Mouse (Mus musculus) midbrain, postnatal 0 days (tissue): ENCODE results near the gene Spata31d1a. TPM values are rescaled to one million over a fixed set of nuclear protein-coding genes. Genes with fewer than 3 reads are reported as not detected.
"Not testable (repeated sequence)": the region's sequence is repeated elsewhere in the genome, so short reads cannot be mapped to it uniquely, and the experiment has no call there.

Source experiments
- ATAC-seq: fragments of 200-750 bp; cut with Nextera tagmentation; 2 replicates; pipeline ENCODE4 v1.8.0; 2017; ENCODE audit warnings: moderate number of reproducible peaks, mild to moderate bottlenecking, moderate TSS enrichment, moderate library complexity; ENCODE audit not compliant: low FRiP score
- DNase-seq: peaks from one replicate; pipeline ENCODE4 v3.0.0-alpha.2; 2015; ENCODE audit warnings: low spot score
- H3K27ac ChIP-seq: fragments of 300-500 bp; sonication (generic); 2 replicates; pipeline ENCODE4 v1.5.1; 2014; ENCODE audit warnings: low read depth, mild to moderate bottlenecking, low read length, mixed read lengths
- H3K27me3 ChIP-seq: fragments of 300-500 bp; sonication (generic); 2 replicates; pipeline ENCODE4 v1.6.1; 2014; ENCODE audit warnings: low read length, control low read depth, mixed read lengths; ENCODE audit not compliant: insufficient read depth
- H3K36me3 ChIP-seq: fragments of 300-500 bp; sonication (generic); 2 replicates; pipeline ENCODE4 v1.6.1; 2014; ENCODE audit warnings: low read length, control low read depth, mixed read lengths; ENCODE audit not compliant: insufficient read depth
- H3K4me1 ChIP-seq: fragments of 300-500 bp; sonication (generic); 2 replicates; pipeline ENCODE4 v1.6.1; 2014; ENCODE audit warnings: mild to moderate bottlenecking, control low read depth, antibody characterized with exemption, low read length, mixed read lengths; ENCODE audit not compliant: insufficient read depth
- H3K4me2 ChIP-seq: fragments of 300-500 bp; sonication (generic); 2 replicates; pipeline ENCODE4 v1.6.1; 2014; ENCODE audit warnings: low read depth, mild to moderate bottlenecking, low read length, mixed read lengths; ENCODE audit not compliant: poor library complexity, severe bottlenecking
- H3K4me3 ChIP-seq: fragments of 300-500 bp; sonication (generic); 2 replicates; pipeline ENCODE4 v1.5.1; 2014; ENCODE audit warnings: low read depth, mild to moderate bottlenecking, low read length, moderate library complexity
- H3K9ac ChIP-seq: fragments of 300-500 bp; sonication (generic); replicated peaks from 2 replicates; pipeline ENCODE4 v1.6.1; 2014; ENCODE audit warnings: mild to moderate bottlenecking, low read length, moderate library complexity, mixed read lengths; ENCODE audit not compliant: poor library complexity, severe bottlenecking
- H3K9me3 ChIP-seq: fragments of 300-500 bp; sonication (generic); 2 replicates; pipeline ENCODE4 v1.6.1; 2016; ENCODE audit warnings: low read length, control low read depth
- CTCF ChIP-seq: IDR thresholded peaks from 2 replicates; pipeline ENCODE4 v1.5.1; 2016; ENCODE audit warnings: antibody characterized with exemption, mild to moderate bottlenecking
- WGBS: fragments of 180-500 bp; shearing (Covaris S2); extraction: QIAGEN DNeasy Blood & Tissue Kit; methylation state at CpG from one replicate; pipeline ENCODE4 v1.1.7; 2014; 5-methylcytosine and 5-hydroxymethylcytosine counted together
- polyA plus RNA-seq: library from polyadenylated mRNA; unstranded; fragments of >200 nt; fragmentation: Nextera tagmentation; extraction: Ambion mirVana; gene quantifications from 2 replicates; pipeline ENCODE4 v1.2.1, GENCODE M21; 2015
- total RNA-seq: library from RNA; depleted of rRNA; stranded (reverse); fragments of >200 nt; gene quantifications from 2 replicates; pipeline ENCODE4 v1.2.3, GENCODE M21; 2014

Spata31d1a gene
- total and polyA plus RNA-seq, 2 experiments from 2014 or later = not detected

- WGBS = 41% methylated on average over 3 of the region's 3 CpGs
- H3K4me3 ChIP-seq = no peak overlapping the region
- TF ChIP-seq CTCF = no peak
These were observed 3.6 kb upstream of the Spata31d1a start for GRCm38 (mm10) chr13:59713710-59714109.

GRCm38 (mm10) chr13:59711984-59712383 lies 1.9 kb upstream of the Spata31d1a start, which contains the start of gene Spata31d1b:
Spata31d1b (plus strand) TSS chr13:59712284.
- H3K27ac ChIP-seq, ATAC-seq, H3K9ac ChIP-seq, H3K4me1 ChIP-seq, H3K36me3 ChIP-seq, H3K27me3 ChIP-seq, H3K4me3 ChIP-seq, DNase-seq, H3K4me2 ChIP-seq, H3K9me3 ChIP-seq: not testable (repeated sequence)
- WGBS = 76% methylated on average over 3 of the region's 3 CpGs

More at GRCm38 (mm10) chr13:59713710-59714109, 3.6 kb upstream of the Spata31d1a start:
- H3K27ac ChIP-seq = no peak overlapping the region
- H3K4me1 ChIP-seq = no peaks in the 10 kb centered on the region
- ATAC-seq (no peak), DNase-seq (no peak)
- no peak overlapping the region for H3K9ac ChIP-seq
- no peak overlapping the region for H3K4me2 ChIP-seq
- H3K27me3 ChIP-seq = no peaks in the 10 kb centered on the region
- H3K36me3 ChIP-seq = no peaks in the 10 kb centered on the region
- no peaks in the 10 kb centered on the region for H3K9me3 ChIP-seq

- Histone ChIP-seq H3K27me3 (no peaks in the 10 kb centered on the region), H3K4me1 (no peaks in the 10 kb centered on the region), H3K4me2 (no peak overlapping the region), H3K9me3 (no peaks in the 10 kb centered on the region), H3K4me3 (no peak overlapping the region), H3K27ac (no peak overlapping the region), H3K9ac (no peak overlapping the region), H3K36me3 (no peaks in the 10 kb centered on the region)
- ATAC-seq (0 out of 2 replicates have a peak, but pooled peaks have one; percentile 31), DNase-seq (no peak)
- peak; percentile 65 for TF ChIP-seq CTCF
- 48% methylated on average over 12 of the region's 12 CpGs for WGBS
These were observed 5.6 kb downstream of the Spata31d1a start for GRCm38 (mm10) chr13:59704562-59704961.

- no peaks in the 10 kb centered on the region for H3K4me1 ChIP-seq
- TF ChIP-seq CTCF = no peak
- no peak for ATAC-seq
These were observed 6.6 kb downstream of the Spata31d1a start for GRCm38 (mm10) chr13:59703514-59703913.

GRCm38 (mm10) chr13:59700137-59700536 lies 10.0 kb downstream of the Spata31d1a start:
- not testable (repeated sequence) for DNase-seq, H3K4me3 ChIP-seq, H3K27ac ChIP-seq, H3K27me3 ChIP-seq, H3K9ac ChIP-seq, H3K4me1 ChIP-seq, H3K36me3 ChIP-seq, ATAC-seq, H3K9me3 ChIP-seq, H3K4me2 ChIP-seq
- WGBS = 20% methylated on average over 1 of the region's 1 CpGs

More at GRCm38 (mm10) chr13:59703514-59703913, 6.6 kb downstream of the Spata31d1a start:
- Histone ChIP-seq H3K36me3 (no peaks in the 10 kb centered on the region), H3K4me3 (no peak overlapping the region), H3K4me2 (no peak overlapping the region), H3K27ac (no peak overlapping the region), H3K9ac (no peak overlapping the region), H3K9me3 (no peaks in the 10 kb centered on the region), H3K27me3 (no peaks in the 10 kb centered on the region)
- no peak for DNase-seq
- 93% methylated on average over 12 of the region's 12 CpGs for WGBS

GRCm38 (mm10) chr13:59699131-59699530 lies 11.0 kb downstream of the Spata31d1a start:
- H3K36me3 ChIP-seq = no peaks in the 10 kb centered on the region
- no peaks in the 10 kb centered on the region for H3K4me1 ChIP-seq
- WGBS = 95% methylated on average over 8 of the region's 8 CpGs
- ATAC-seq (no peak), DNase-seq (no peak)
- H3K4me3 ChIP-seq = no peak overlapping the region
- no peak overlapping the region for H3K27ac ChIP-seq
- TF ChIP-seq CTCF = no peak
- no peak overlapping the region for H3K4me2 ChIP-seq
- no peaks in the 10 kb centered on the region for H3K27me3 ChIP-seq
- no peak overlapping the region for H3K9ac ChIP-seq
- no peaks in the 10 kb centered on the region for H3K9me3 ChIP-seq
